Mouse (Mus musculus): ENCODE results near the gene Tbxas1.

Tbxas1 gene

GRCm38 (mm10) chr6:38875258-38876070 lies at the start of gene Tbxas1:
Gene Tbxas1, plus strand, starts transcription at chr6:38875404.
- DNase-seq (ENCODE audit: low read depth, low spot score), result no peak

DNA sequence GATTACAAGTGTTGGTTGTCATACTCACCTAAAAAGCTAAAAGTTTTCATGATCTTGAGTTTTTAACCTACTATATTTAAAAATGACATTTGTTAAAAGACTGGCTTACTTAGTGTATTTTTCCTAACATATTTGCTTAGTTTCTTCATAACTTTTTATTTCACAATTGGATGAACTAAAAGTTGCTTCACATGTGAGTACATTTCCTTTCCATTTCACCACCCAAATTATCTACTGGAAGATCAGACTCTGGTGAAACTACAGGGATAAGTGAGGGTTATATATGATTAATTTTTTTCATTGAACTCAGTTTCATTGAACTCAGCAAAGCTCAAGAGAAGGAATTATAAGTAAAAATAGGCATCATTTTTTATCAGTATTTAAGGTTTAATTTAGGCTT lies 49.3 kb upstream of the Tbxas1 start:
- no peak for DNase-seq (ENCODE audit: low read depth, low spot score)

- no peak for DNase-seq (ENCODE audit: low read depth, low spot score)
Measured at GRCm38 (mm10) chr6:38826857-38827256, 48.3 kb upstream of the Tbxas1 start.

- DNase-seq (ENCODE audit: low read depth, low spot score), result no peak
Measured at GRCm38 (mm10) chr6:38827435-38827834, 47.8 kb upstream of the Tbxas1 start.

GRCm38 (mm10) chr6:38828211-38828610 lies 47.0 kb upstream of the Tbxas1 start:
- DNase-seq (ENCODE audit: low read depth, low spot score), result no peak

DNA sequence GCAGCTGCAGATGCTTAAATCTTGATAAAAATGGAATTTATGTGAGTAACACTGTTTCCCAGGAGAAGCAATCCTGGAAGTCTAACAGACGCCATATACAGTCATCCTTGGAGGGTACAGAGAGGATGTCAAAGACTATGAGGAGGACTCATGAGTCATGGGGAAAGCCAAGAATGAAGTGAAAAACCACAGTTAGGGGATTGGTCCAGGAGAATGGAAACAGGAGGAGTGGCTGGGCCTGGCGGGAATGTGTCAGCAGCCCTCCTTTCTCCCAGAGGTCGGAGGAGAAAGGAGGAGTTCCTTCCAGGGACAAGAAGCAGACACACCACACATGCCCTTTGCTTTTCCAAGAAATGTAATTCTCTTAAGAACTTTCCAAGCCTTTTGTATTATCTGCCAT lies 45.8 kb upstream of the Tbxas1 start:
- DNase-seq (ENCODE audit: low read depth, low spot score), result no peak

DNA sequence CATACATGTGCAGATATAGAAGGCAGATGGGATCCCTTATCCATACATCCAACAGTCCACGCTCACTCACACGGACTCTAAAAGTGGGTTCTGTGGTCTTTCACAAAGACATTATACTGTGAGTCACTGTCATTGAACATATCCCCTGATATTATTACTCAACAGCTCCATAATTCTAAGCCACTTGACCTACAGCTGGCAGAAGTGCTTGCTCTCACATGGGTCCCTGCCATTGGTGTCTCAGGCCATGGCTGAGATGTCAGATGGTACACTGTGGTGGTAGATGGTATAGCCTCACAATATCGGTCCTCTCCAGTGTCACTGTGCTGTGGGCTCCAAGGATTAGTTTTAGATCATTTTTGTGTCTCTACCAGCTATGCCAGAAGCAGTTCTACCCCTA lies 41.5 kb upstream of the Tbxas1 start:
- DNase-seq (ENCODE audit: low read depth, low spot score), result no peak

GRCm38 (mm10) chr6:38834727-38835126 lies 40.5 kb upstream of the Tbxas1 start:
- DNase-seq (ENCODE audit: low read depth, low spot score), result no peak

- DNase-seq (ENCODE audit: low read depth, low spot score), result no peak
Measured at GRCm38 (mm10) chr6:38835217-38835616, 40.0 kb upstream of the Tbxas1 start.

- DNase-seq (ENCODE audit: low read depth, low spot score), result no peak
Measured at GRCm38 (mm10) chr6:38838061-38838460, 37.1 kb upstream of the Tbxas1 start.

- DNase-seq (ENCODE audit: low read depth, low spot score), result no peak
Measured at GRCm38 (mm10) chr6:38839891-38840290, 35.3 kb upstream of the Tbxas1 start.

DNA sequence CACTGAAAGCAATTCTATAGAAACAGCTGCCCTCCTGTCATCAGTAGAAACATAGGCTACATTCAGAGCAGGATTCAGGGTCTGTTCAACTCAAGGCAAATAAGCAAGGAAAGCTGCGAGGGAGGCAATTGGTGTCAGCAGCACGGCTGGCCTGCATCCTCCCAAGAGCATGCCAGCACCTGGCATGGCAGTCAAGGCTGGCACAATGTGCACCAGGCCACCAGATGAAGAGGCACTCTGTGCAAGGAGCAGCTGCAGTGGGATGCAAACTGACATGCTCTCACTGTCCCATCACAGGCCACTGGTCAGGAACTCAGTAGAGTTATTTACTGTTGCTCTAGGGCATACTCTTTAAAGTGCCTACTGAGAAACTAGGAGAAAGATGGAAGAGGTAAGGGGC lies 34.8 kb upstream of the Tbxas1 start:
- DNase-seq (ENCODE audit: low read depth, low spot score), result no peak

- no peak for DNase-seq (ENCODE audit: low read depth, low spot score)
Measured at GRCm38 (mm10) chr6:38840780-38841179, 34.4 kb upstream of the Tbxas1 start.

DNA sequence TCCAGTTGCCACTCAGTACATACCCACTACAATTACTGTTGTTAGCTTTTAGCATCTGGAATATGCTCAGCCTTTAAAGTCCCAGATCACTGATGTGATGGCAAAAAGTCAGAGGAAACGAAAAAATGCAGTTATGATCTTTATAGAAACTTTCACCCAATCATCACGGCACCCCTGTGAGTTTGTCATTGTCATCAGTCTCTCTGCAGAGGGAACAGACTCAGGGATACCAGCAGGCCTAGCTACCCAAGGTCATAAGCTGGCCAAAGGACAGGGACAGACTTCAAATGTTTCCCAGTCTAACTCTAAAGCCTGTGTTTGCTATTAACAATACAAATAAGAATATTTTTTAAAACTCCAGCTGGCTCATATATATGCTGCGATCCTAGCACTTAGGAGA lies 33.7 kb upstream of the Tbxas1 start:
- no peak for DNase-seq (ENCODE audit: low read depth, low spot score)

DNA sequence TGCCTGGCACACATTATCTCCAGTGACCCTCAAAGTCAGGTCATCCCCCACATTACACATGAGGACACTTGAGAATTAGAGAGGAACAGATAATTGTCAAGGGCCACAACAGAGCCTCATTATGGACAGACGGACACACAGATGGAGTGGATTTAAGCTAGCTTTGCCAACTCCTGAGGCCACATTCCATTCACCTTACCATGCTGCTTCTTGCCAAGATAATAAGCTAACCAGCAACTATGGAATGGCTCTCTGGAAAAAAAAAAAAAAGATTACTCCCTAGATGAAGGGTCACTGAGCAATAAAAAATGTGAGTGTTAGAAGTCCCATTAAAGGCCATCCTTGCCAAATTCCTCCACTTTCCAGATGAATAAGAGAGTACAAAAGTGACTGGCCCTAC lies 30.1 kb upstream of the Tbxas1 start:
- no peak for DNase-seq (ENCODE audit: low read depth, low spot score)

- no peak for DNase-seq (ENCODE audit: low read depth, low spot score)
Measured at GRCm38 (mm10) chr6:38845876-38846275, 29.3 kb upstream of the Tbxas1 start.

- no peak for DNase-seq (ENCODE audit: low read depth, low spot score)
Measured at GRCm38 (mm10) chr6:38846330-38847195, 28.6 kb upstream of the Tbxas1 start.

- no peak for DNase-seq (ENCODE audit: low read depth, low spot score)
Measured at GRCm38 (mm10) chr6:38847447-38847846, 27.8 kb upstream of the Tbxas1 start.

DNA sequence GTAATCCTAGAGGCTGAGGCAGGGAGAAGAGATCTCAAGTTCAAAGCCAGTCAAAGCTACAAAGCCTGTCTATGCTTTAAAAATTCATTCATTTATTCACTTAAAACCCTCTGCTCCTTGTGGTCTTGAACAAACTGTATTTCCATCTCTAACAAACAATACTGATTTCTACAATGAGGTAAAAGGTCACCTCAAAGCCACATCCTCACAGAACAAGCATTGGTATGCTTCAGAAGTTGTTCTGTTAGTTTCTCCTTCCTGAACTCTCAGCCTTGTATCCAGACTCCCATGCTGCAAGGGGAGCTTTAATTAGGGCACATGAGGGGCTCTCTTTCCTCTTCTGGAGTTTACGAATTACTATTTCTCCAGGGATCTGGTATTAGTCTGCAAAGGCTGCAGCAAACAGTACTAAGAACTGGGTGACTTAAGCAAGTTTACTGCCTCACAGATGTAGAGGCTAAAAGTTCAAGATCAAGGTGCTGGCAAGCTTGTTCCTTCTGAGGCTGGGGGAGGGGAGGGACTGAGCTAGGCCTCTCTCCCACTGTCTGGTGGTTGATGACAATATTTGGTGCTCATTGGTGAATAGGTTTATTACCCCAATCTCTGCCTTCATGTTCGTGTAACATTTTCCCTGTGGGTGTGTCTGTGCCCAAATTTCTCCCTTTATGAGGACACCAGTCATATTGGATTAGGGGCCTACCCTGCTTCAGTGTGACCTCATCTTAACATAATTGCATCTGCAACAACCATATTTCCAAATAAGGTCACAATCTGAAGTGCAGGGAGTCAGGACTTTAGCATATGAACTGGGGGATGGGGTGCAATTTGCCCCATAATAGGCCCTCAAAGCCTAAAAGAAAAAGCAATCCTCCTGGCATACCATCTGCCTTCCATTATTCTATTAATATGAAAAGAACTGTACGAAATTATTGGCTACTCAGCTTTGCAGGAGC lies 27.0 kb upstream of the Tbxas1 start:
- no peak for DNase-seq (ENCODE audit: low read depth, low spot score)

GRCm38 (mm10) chr6:38850715-38851259 lies 24.4 kb upstream of the Tbxas1 start:
- DNase-seq (ENCODE audit: low read depth, low spot score), result no peak

GRCm38 (mm10) chr6:38851740-38852139 lies 23.5 kb upstream of the Tbxas1 start:
- no peak for DNase-seq (ENCODE audit: low read depth, low spot score)
